12 mouse cellular contexts compared by ENCODE assay signal in genomic region chr11:77901366-77901765, GRCm38 (mm10). TPM values are rescaled to one million over a fixed set of nuclear protein-coding genes. Genes with fewer than 3 reads are reported as not detected.
DNase-seq lines count a peak whose midpoint lies in the region; ATAC-seq and TF ChIP-seq lines count a peak whose summit lies in the region.
"Had no signal": no experiment of that assay in that cellular context is flagged by ENCODE, and none has a peak within 500 bp of the region (broad histone marks: within the 10 kb centered on the region; RNA-seq: fewer than 3 reads in every experiment).

No protein-coding gene starts in this region.

- H3K4me3 ChIP-seq in lung, embryonic 14.5 days (ENCODE audit: low read depth, low read length) = no peak overlapping the region
- no peak overlapping the region for H3K4me3 ChIP-seq in forebrain, postnatal 0 days (ENCODE audit: low read depth, low read length)
- H3K4me3 ChIP-seq in stomach, embryonic 15.5 days (replicated peaks) = no peak overlapping the region
- H3K4me3 ChIP-seq: liver, embryonic 13.5 days had no signal

- DNase-seq in lung, embryonic 14.5 days = peak; percentile 63
- DNase-seq in lung, postnatal 14 days = no peak
- no peak for DNase-seq in forebrain, postnatal 0 days
- DNase-seq in lung, postnatal 25 days (ENCODE audit: low spot score) = peak; percentile 41
- DNase-seq in heart, postnatal 25 days (ENCODE audit: low spot score) = no peak
- DNase-seq in right cerebral cortex, postnatal 25 days = no peak
- DNase-seq: cerebellum, postnatal 36 days; liver, embryonic 13.5 days; spleen, adult 18-20 months; thymus, adult 2 months had no signal

- WGBS in lung, embryonic 14.5 days = 42% methylated on average over 5 of the region's 5 CpGs
- 48% methylated on average over 5 of the region's 5 CpGs for WGBS in forebrain, postnatal 0 days
- 41% methylated on average over 5 of the region's 5 CpGs for WGBS in stomach, embryonic 15.5 days

- no peak for TF ChIP-seq CTCF in lung, embryonic 14.5 days (IDR thresholded peaks at IDR 0.05; ENCODE audit: low read depth)
- no peak for TF ChIP-seq CTCF in forebrain, postnatal 0 days (IDR thresholded peaks at IDR 0.05; ENCODE audit: low read depth)

- no peaks in the 10 kb centered on the region for H3K9me3 ChIP-seq in lung, embryonic 14.5 days (ENCODE audit: low read depth, low read length)
- H3K9me3 ChIP-seq in forebrain, postnatal 0 days (ENCODE audit: low read length) = no peaks in the 10 kb centered on the region
- no peaks in the 10 kb centered on the region for H3K9me3 ChIP-seq in stomach, embryonic 15.5 days
- H3K9me3 ChIP-seq: liver, embryonic 13.5 days had no signal

- H3K4me2 ChIP-seq in lung, embryonic 14.5 days = peak overlapping the region; percentile 44
- no peak overlapping the region for H3K4me2 ChIP-seq in forebrain, postnatal 0 days (ENCODE audit: low read depth)
- no peak overlapping the region for H3K4me2 ChIP-seq in stomach, embryonic 15.5 days
- H3K4me2 ChIP-seq: liver, embryonic 13.5 days had no signal

- 0 out of 2 replicates have a peak overlapping the region, but pooled peaks have one; percentile 9 for H3K9ac ChIP-seq in lung, embryonic 14.5 days
- H3K9ac ChIP-seq in forebrain, postnatal 0 days = no peak overlapping the region
- no peak overlapping the region for H3K9ac ChIP-seq in stomach, embryonic 15.5 days
- H3K9ac ChIP-seq: liver, embryonic 13.5 days had no signal

- intact Hi-C loops in heart, postnatal 25 days (cut with DNase I) = no loop called here

- ATAC-seq in lung, embryonic 14.5 days (ENCODE audit: insufficient read depth) = peak; percentile 59
- no peak for ATAC-seq in forebrain, postnatal 0 days
- peak; percentile 54; the same call in 1 of the 2 replicates for ATAC-seq in stomach, embryonic 15.5 days (ENCODE audit: insufficient read depth, low FRiP score, low read depth)
- ATAC-seq: Patski had no signal

- peaks cover 9% of the 10 kb centered on the region; the same call in 1 of the 2 replicates for H3K27me3 ChIP-seq in lung, embryonic 14.5 days (ENCODE audit: insufficient read depth, low read length)
- H3K27me3 ChIP-seq in forebrain, postnatal 0 days (ENCODE audit: insufficient read depth, low read length) = no peaks in the 10 kb centered on the region
- peaks cover 8% of the 10 kb centered on the region; the same call in 1 of the 2 replicates for H3K27me3 ChIP-seq in stomach, embryonic 15.5 days (replicated peaks)

- H3K4me1 ChIP-seq in lung, embryonic 14.5 days (ENCODE audit: insufficient read depth) = peaks cover 26% of the 10 kb centered on the region
- peaks cover 34% of the 10 kb centered on the region for H3K4me1 ChIP-seq in forebrain, postnatal 0 days (ENCODE audit: insufficient read depth)
- H3K4me1 ChIP-seq in stomach, embryonic 15.5 days = peaks cover 14% of the 10 kb centered on the region; the same call in 1 of the 2 replicates

- peak overlapping the region; percentile 92 for H3K27ac ChIP-seq in lung, embryonic 14.5 days (ENCODE audit: low read depth)
- H3K27ac ChIP-seq in forebrain, postnatal 0 days (ENCODE audit: low read depth, low read length) = 0 out of 2 replicates have a peak overlapping the region, but pooled peaks have one; percentile 54
- H3K27ac ChIP-seq in stomach, embryonic 15.5 days = peak overlapping the region; percentile 31
- H3K27ac ChIP-seq: liver, embryonic 13.5 days had no signal

- H3K36me3 ChIP-seq in lung, embryonic 14.5 days (ENCODE audit: insufficient read depth) = no peaks in the 10 kb centered on the region
- H3K36me3 ChIP-seq in forebrain, postnatal 0 days (ENCODE audit: insufficient read depth) = no peaks in the 10 kb centered on the region
- no peaks in the 10 kb centered on the region for H3K36me3 ChIP-seq in stomach, embryonic 15.5 days
- H3K36me3 ChIP-seq: liver, embryonic 13.5 days had no signal

RNA-seq across cellular contexts. Expression of gene Pipox, which starts 7.5 kb away (rescaled TPM):
- polyA plus RNA-seq in lung, embryonic 14.5 days (2014; fragmentation: Nextera tagmentation; extraction: Ambion mirVana) = 0.88 and 1.6 TPM in 2 replicates
- 3.8 and 6.8 TPM in 2 replicates for total RNA-seq in forebrain, postnatal 0 days (2014; rRNA removed)
- polyA plus RNA-seq in forebrain, postnatal 0 days (2015; fragmentation: Nextera tagmentation; extraction: Ambion mirVana) = 3.7 and 4.2 TPM in 2 replicates
- 16.4 and 23.3 TPM in 2 replicates for polyA plus RNA-seq in stomach, embryonic 15.5 days (2015; fragmentation: Nextera tagmentation; extraction: Ambion mirVana)
- 1 to 10 TPM in 1 of 2 experiments, under 1 TPM in 1; 0.52 to 1.3 TPM for total RNA-seq in heart, postnatal 25 days (2021)

RNA-seq across cellular contexts. Expression of gene Sez6, which starts 29.2 kb away (rescaled TPM):
- polyA plus RNA-seq in lung, embryonic 14.5 days (2014; fragmentation: Nextera tagmentation; extraction: Ambion mirVana) = 0.05 and 0.22 TPM in 2 replicates
- 150 and 194 TPM in 2 replicates for total RNA-seq in forebrain, postnatal 0 days (2014; rRNA removed)
- polyA plus RNA-seq in forebrain, postnatal 0 days (2015; fragmentation: Nextera tagmentation; extraction: Ambion mirVana) = 183 and 214 TPM in 2 replicates
- polyA plus RNA-seq in stomach, embryonic 15.5 days (2015; fragmentation: Nextera tagmentation; extraction: Ambion mirVana) = 1.7 and 1.8 TPM in 2 replicates
- total RNA-seq in heart, postnatal 25 days (2021) = under 1 TPM; 0.21 to 0.22 TPM
- polyA plus RNA-seq: Patski had no signal

Comparison
In these comparisons a context has a peak if more than half of its experiments do, and no peak if none do; other contexts are left out.
1. DNase-seq: peak in lung, embryonic 14.5 days (single experiment) and lung, postnatal 25 days (single experiment); none in lung, postnatal 14 days (single experiment), forebrain, postnatal 0 days (single experiment), heart, postnatal 25 days (single experiment) and right cerebral cortex, postnatal 25 days (single experiment).
2. H3K27ac ChIP-seq: peak in every context shown above with its lines; median percentile 92 in lung, embryonic 14.5 days; 54 in forebrain, postnatal 0 days; 31 in stomach, embryonic 15.5 days.
3. RNA of gene Sez6, which starts 29.2 kb away (polyA plus RNA-seq): 183 to 214 TPM in forebrain, postnatal 0 days; 1.7 to 1.8 TPM in stomach, embryonic 15.5 days and 0.05 to 0.22 TPM in lung, embryonic 14.5 days; every median in the first group is over 10 times any median in the second.